Mouse (Mus musculus): ENCODE data around the gene Zfp182.
A peak's percentile ranks its signal among the peaks of the same experiment; 100 is the strongest.

The Zfp182 gene

GRCm38 (mm10) chrX:21061866-21062543, at the start of gene Zfp182:
Gene Zfp182, minus strand, starts transcription at chrX:21062316.
- peak; percentile 83 to 89 for DNase-seq

GRCm38 (mm10) chrX:21089867-21090239, 27.7 kb upstream of the Zfp182 start:
- peak in 1 of 2 experiments; percentile 0 for DNase-seq

DNA sequence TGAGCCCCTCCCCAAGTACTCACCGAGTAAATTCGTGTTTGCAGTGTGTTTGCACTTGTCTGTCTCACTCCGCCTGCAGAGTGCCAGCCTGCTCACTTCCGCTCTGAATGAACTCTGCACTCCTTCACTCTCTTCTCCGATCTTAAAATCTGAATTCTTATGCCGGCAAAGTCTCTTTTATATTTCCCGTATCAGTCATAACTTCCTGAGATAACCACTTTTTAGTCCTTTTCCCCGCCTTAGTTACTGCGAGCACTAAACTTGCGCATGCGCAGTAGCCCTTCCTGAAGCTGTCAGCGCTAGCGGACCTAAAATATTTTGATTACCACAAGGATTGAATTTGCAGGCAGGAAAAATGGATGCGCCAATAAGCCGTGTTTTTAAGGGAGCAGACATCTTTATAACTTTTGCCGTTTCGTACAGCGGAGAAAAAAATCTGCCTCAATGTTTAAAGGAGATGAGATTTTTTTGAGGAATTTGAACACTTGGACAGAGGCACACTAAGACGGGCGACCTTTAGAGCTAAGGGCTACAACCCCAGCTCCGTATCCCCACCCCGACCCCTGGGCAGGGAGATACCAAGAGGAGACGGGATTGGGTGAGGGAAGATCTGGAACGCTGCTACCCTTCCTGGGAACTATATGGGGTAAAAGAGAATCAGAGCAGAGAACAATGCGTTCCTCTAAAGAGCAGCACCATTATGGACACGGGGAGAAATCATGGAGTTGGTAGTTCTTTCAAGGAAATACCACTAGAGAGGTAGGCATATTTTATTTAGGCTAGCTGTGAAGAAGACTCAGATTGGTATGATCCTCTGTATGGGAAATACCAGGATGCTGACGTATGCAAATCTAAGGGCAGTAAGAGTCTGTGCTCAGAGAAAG, 27.1 kb upstream of the Zfp182 start, which contains the start of gene Zfp300:
Gene Zfp300, minus strand, starts transcription at position 545 of the 884 bp plus-strand sequence.
- DNase-seq = peak; percentile 67 to 81

DNA sequence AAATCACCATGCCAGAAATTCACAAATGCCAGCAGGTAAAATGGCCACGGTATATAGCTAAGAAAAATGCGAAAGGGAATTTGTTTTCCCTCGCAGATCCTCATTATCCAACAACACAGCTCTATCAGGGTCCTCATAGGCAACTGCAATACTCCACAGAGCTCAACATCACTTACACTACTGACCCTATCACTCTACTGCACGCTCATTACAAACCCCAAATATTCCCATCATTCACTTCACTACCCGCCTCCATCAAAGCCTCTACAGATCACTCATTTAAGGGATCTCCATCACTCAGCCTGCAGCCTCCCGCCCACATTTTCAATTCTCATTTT, 26.5 kb upstream of the Zfp182 start:
- DNase-seq = no peak

DNA sequence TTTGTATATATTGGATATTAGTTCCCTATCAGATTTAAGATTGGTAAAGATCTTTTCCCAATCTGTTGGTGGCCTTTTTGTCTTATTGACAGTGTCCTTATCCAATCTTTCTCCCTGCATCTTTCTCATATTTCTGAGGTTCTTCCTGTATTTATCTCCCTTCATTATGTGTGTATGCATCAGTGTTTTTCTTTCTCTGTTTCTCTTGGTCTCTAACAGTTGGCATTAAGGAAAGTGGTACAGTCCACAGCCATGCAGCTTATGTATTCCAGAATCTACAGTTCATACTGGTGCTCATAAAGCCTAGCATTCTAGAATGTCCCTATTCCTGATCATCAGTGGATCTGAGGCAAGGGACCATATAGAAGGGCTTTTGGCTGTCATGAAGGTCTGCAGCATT, 6.0 kb upstream of the Zfp182 start, which contains the start of gene Spaca5:
Gene Spaca5, plus strand, starts transcription at position 301 of the 400 bp plus-strand sequence.
- DNase-seq = no peak

DNA sequence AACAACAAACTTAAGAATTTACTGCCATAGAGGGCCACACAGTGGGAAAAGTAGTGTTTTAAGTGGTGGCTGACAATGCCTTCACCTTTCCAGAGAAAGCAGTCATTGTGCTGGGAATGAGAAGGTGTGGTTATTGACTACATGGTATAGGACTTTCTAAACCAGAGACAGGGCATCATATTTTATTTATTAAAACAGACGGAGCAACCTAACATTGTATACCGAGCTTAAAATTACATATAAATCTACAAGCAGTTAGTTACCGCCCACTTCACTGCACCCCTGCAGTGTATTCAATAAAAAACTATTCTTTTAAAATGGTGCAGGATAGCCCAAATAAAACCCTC, 401 bp upstream of the Zfp182 start:
- DNase-seq = no peak

GRCm38 (mm10) chrX:21061460-21061859, 656 bp downstream of the Zfp182 start:
- peak in 1 of 2 experiments; percentile 22 for DNase-seq

DNA sequence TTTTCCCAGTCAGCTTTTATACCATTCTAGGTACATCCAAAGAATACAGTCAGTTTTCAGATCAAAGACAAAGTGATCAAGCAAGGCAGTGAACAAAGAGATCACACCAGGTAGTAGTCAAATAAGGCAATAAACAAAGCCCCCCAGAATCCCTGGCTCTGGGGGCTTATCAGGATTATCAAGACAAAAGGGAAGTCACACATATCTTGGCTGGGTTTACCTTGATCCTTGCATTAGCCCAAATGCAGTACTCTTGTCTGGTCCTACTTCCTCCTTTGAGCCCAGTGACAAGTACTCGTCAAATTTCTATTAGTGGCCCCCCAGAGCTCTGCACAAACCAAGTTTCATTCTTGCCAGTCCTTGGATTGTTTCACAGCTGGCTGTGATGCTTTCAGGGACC, 81.2 kb downstream of the Zfp182 start:
- no peak for DNase-seq
